Comparison of ENCODE assay signal across 7 mouse cellular contexts in the genomic region with DNA sequence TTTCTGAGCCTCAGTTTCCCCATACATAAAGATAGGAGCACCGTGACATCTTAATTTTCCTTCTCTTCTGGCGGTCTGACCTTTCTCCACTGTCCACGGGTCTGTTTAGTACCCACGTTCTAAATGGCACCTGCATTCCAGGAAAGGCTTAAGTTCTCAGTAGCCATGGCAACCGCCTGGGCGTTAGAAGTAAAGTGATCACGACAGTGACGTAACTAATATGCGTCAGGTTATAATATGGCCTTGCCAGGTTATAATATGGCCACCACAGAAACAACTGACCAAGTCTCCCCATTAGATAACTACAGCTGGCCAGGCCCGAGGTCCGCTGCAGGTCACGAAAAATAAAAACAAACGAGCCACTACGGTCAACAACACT. TPM values are rescaled to one million over a fixed set of nuclear protein-coding genes. Genes with fewer than 3 reads are reported as not detected.
DNase-seq lines count a peak whose midpoint lies in the region; ATAC-seq and TF ChIP-seq lines count a peak whose summit lies in the region.

No protein-coding gene starts in this region.

- ATAC-seq in limb, embryonic 14.5 days (ENCODE audit: low FRiP score, low read depth), result peak; percentile 64
- peak; percentile 62 for ATAC-seq in stomach, embryonic 14.5 days (ENCODE audit: insufficient number of reproducible peaks, insufficient read depth, low FRiP score, low read depth)
- no peak; the same call in 1 of the 2 replicates for ATAC-seq in frontal cortex, adult (ENCODE audit: low TSS enrichment)

- WGBS in limb, embryonic 14.5 days, result 10% methylated on average over 14 of the region's 14 CpGs
- 13% methylated on average over 14 of the region's 14 CpGs for WGBS in stomach, embryonic 14.5 days

- peak overlapping the region; percentile 41 for H3K4me2 ChIP-seq in limb, embryonic 14.5 days (replicated peaks; ENCODE audit: low read depth, low read length, severe bottlenecking)
- H3K4me2 ChIP-seq in stomach, embryonic 14.5 days (replicated peaks; ENCODE audit: low read depth, low read length), result peak overlapping the region; percentile 43

- peaks cover 4% of the 10 kb centered on the region for H3K9me3 ChIP-seq in erythroblast, embryonic 14.5 days (ENCODE audit: control insufficient read depth, low read length)
- H3K9me3 ChIP-seq in limb, embryonic 14.5 days (ENCODE audit: control insufficient read depth, low read length), result 0 out of 2 replicates have a peak, but pooled peaks cover 3% of the 10 kb centered on the region
- no peaks in the 10 kb centered on the region for H3K9me3 ChIP-seq in stomach, embryonic 14.5 days (ENCODE audit: control insufficient read depth, low read depth, low read length)

- no peak for TF ChIP-seq POLR2A in limb, embryonic 14.5 days (IDR thresholded peaks at IDR 0.05; ENCODE audit: borderline replicate concordance, extremely low read depth, insufficient read depth, insufficient read length)

- peak overlapping the region; percentile 31; the same call in 1 of the 2 replicates for H3K9ac ChIP-seq in limb, embryonic 14.5 days (ENCODE audit: low read depth, low read length, severe bottlenecking)
- no peak overlapping the region for H3K9ac ChIP-seq in stomach, embryonic 14.5 days (replicated peaks; ENCODE audit: low read depth, low read length)

- H3K4me3 ChIP-seq in erythroblast, embryonic 14.5 days (replicated peaks), result peak overlapping the region; percentile 87
- peak overlapping the region; percentile 50 for H3K4me3 ChIP-seq in limb, embryonic 14.5 days (replicated peaks; ENCODE audit: low read length)
- H3K4me3 ChIP-seq in stomach, embryonic 14.5 days (ENCODE audit: low read depth, low read length), result peak overlapping the region; percentile 87

- H3K4me1 ChIP-seq in erythroblast, embryonic 14.5 days (ENCODE audit: control insufficient read depth), result peaks cover 51% of the 10 kb centered on the region
- H3K4me1 ChIP-seq in limb, embryonic 14.5 days (ENCODE audit: control insufficient read depth, insufficient read depth, low read length), result peaks cover 14% of the 10 kb centered on the region
- H3K4me1 ChIP-seq in stomach, embryonic 14.5 days (ENCODE audit: control insufficient read depth, insufficient read depth, low read length), result peaks cover 9% of the 10 kb centered on the region; the same call in 1 of the 2 replicates

- DNase-seq in retina, postnatal 7 days (ENCODE audit: low read depth, low spot score), result peak; percentile 88
- DNase-seq in retina, postnatal 1 day, result no peak
- DNase-seq in limb, embryonic 14.5 days (ENCODE audit: low spot score), result no peak
- no peak for DNase-seq in spleen, postnatal 14 days (ENCODE audit: low spot score in 2 of 2)

- peaks cover 3% of the 10 kb centered on the region for H3K27me3 ChIP-seq in erythroblast, embryonic 14.5 days (ENCODE audit: control insufficient read depth)
- H3K27me3 ChIP-seq in limb, embryonic 14.5 days (ENCODE audit: control insufficient read depth, insufficient read depth, low read length), result no peaks in the 10 kb centered on the region
- H3K27me3 ChIP-seq in stomach, embryonic 14.5 days (ENCODE audit: control insufficient read depth, insufficient read depth, low read length), result no peaks in the 10 kb centered on the region

- H3K27ac ChIP-seq in limb, embryonic 14.5 days (replicated peaks; ENCODE audit: low read depth, low read length), result no peak overlapping the region
- peak overlapping the region; percentile 21; the same call in 1 of the 2 replicates for H3K27ac ChIP-seq in stomach, embryonic 14.5 days (ENCODE audit: low read length)

- peaks cover 9% of the 10 kb centered on the region for H3K36me3 ChIP-seq in erythroblast, embryonic 14.5 days (ENCODE audit: control insufficient read depth)
- H3K36me3 ChIP-seq in limb, embryonic 14.5 days (ENCODE audit: control insufficient read depth, insufficient read depth, low read length), result no peaks in the 10 kb centered on the region
- H3K36me3 ChIP-seq in stomach, embryonic 14.5 days (ENCODE audit: control insufficient read depth, insufficient read depth, low read length), result no peaks in the 10 kb centered on the region

RNA-seq across cellular contexts. Expression of a gene that starts 4.7 kb away (rescaled TPM):
- 3.1 and 3.8 TPM in 2 replicates for polyA plus RNA-seq in erythroblast, embryonic 14.5 days (2012)
- polyA plus RNA-seq in limb, embryonic 14.5 days (2012; rRNA removed), result 55.8 and 71.7 TPM in 2 replicates
- polyA plus RNA-seq in limb, embryonic 14.5 days (2014; fragmentation: Nextera tagmentation; extraction: Ambion mirVana), result 74.6 and 75.4 TPM in 2 replicates
- polyA plus RNA-seq in stomach, embryonic 14.5 days (2014; fragmentation: Nextera tagmentation; extraction: Ambion mirVana), result 66.9 and 74.3 TPM in 2 replicates

RNA-seq across cellular contexts. Expression of a gene that starts 32.1 kb away (rescaled TPM):
- polyA plus RNA-seq in erythroblast, embryonic 14.5 days (2012), result not detected in 2 replicates
- polyA plus RNA-seq in limb, embryonic 14.5 days (2012; rRNA removed), result 0.10 and 0.37 TPM in 2 replicates
- 0.08 TPM in 1 of 2 replicates, not detected in the other for polyA plus RNA-seq in limb, embryonic 14.5 days (2014; fragmentation: Nextera tagmentation; extraction: Ambion mirVana)
- polyA plus RNA-seq in stomach, embryonic 14.5 days (2014; fragmentation: Nextera tagmentation; extraction: Ambion mirVana), result 0.26 and 0.41 TPM in 2 replicates

RNA-seq across cellular contexts. Expression of a gene that starts 59.4 kb away (rescaled TPM):
- not detected in 2 replicates for polyA plus RNA-seq in erythroblast, embryonic 14.5 days (2012)
- polyA plus RNA-seq in limb, embryonic 14.5 days (2012; rRNA removed), result 254 and 284 TPM in 2 replicates
- polyA plus RNA-seq in limb, embryonic 14.5 days (2014; fragmentation: Nextera tagmentation; extraction: Ambion mirVana), result 153 TPM in 2 replicates
- polyA plus RNA-seq in stomach, embryonic 14.5 days (2014; fragmentation: Nextera tagmentation; extraction: Ambion mirVana), result 80.0 and 95.1 TPM in 2 replicates

Comparison
In these comparisons a context has a peak if more than half of its experiments do, and no peak if none do; other contexts are left out.
1. RNA of a gene that starts 4.7 kb away (polyA plus RNA-seq): 55.8 to 75.4 TPM in limb, embryonic 14.5 days and 66.9 to 74.3 TPM in stomach, embryonic 14.5 days; 3.1 to 3.8 TPM in erythroblast, embryonic 14.5 days; every median in the first group is over 10 times any median in the second.
2. RNA of a gene that starts 59.4 kb away (polyA plus RNA-seq): 153 to 284 TPM in limb, embryonic 14.5 days and 80.0 to 95.1 TPM in stomach, embryonic 14.5 days; not detected in erythroblast, embryonic 14.5 days; every median in the first group is over 10 times any median in the second.
3. Peak in every context shown above with its lines, with median percentiles within 50 percentile points of each other: H3K4me3 ChIP-seq.